Mouse (Mus musculus) kidney, adult 2 months (tissue): Measurements from ENCODE around the gene 9130023H24Rik. TPM values are rescaled to one million over a fixed set of nuclear protein-coding genes. Genes with fewer than 3 reads are reported as not detected.

Experiments used
- DNase-seq: peaks from one replicate; pipeline ENCODE4 v3.0.0; 2021
- H3K27ac ChIP-seq: fragments of 200-500 bp; 2 replicates; pipeline ENCODE4 v1.5.1; 2012; ENCODE audit warnings: low read depth, low read length, control low read depth, inconsistent platforms; ENCODE audit not compliant: insufficient read depth
- H3K27me3 ChIP-seq: fragments of 200-500 bp; replicated peaks from 2 replicates; pipeline ENCODE4 v1.6.1; 2012; ENCODE audit warnings: mild to moderate bottlenecking, moderate library complexity, low read length, inconsistent platforms; ENCODE audit not compliant: control insufficient read depth, insufficient read depth
- H3K36me3 ChIP-seq: fragments of 200-500 bp; 2 replicates; pipeline ENCODE4 v1.6.1; 2012; ENCODE audit warnings: mild to moderate bottlenecking, moderate library complexity, low read length, inconsistent platforms; ENCODE audit not compliant: control insufficient read depth, insufficient read depth
- H3K4me1 ChIP-seq: fragments of 200-500 bp; 2 replicates; pipeline ENCODE4 v1.6.1; 2011; ENCODE audit warnings: low read length; ENCODE audit not compliant: control insufficient read depth, insufficient read depth
- H3K4me3 ChIP-seq: fragments of 200-500 bp; 2 replicates; pipeline ENCODE4 v1.5.1; 2011; ENCODE audit warnings: mild to moderate bottlenecking, low read depth, low read length, control low read depth; ENCODE audit not compliant: insufficient read depth
- CTCF ChIP-seq: fragments of 200-500 bp; conservative IDR thresholded peaks from 2 replicates; pipeline ENCODE4 v1.5.1; 2011; ENCODE audit warnings: low read depth, mild to moderate bottlenecking, control low read depth, low read length, moderate library complexity, mixed read lengths; ENCODE audit not compliant: insufficient read depth, insufficient read length
- POLR2A ChIP-seq: fragments of 200-500 bp; IDR thresholded peaks from one replicate; pipeline ENCODE4 v1.6.1; 2011; ENCODE audit warnings: low read depth, low read length, control low read depth
- WGBS: fragments of 180-500 bp; shearing (Covaris S2); methylation state at CpG from one replicate; pipeline ENCODE4 v1.1.7; 2018; 5-methylcytosine and 5-hydroxymethylcytosine counted together
- polyA plus RNA-seq: library from polyadenylated mRNA; depleted of rRNA; stranded (reverse); fragments of >200 nt; gene quantifications from 2 replicates; pipeline ENCODE4 v1.2.3, GENCODE M21; 2012; rRNA removed

9130023H24Rik gene
- polyA plus RNA-seq, 1 experiment = 3.2 TPM

DNA sequence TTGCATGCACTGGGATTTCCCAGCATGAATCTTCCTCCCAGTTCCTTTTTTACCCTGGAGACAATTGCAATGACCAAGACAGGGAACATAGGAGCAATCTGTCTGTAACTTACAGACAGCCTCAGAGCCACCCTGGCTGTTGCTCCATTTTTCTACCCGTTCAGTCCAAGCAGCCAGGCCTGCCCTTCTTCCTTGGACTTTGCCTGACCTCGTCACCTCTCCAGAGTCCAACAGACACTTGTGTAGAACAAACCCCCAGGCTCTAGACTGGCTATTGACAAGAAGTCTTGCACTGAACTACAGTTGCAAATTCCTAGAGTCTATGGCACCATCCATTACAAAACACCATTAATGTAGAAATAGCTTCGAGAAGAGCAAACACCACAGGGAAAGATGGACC is 28.0 kb downstream of the 9130023H24Rik start:
- TF ChIP-seq CTCF = no peak
- no peak for TF ChIP-seq POLR2A
- Histone ChIP-seq H3K36me3 (no peaks in the 10 kb centered on the region), H3K27me3 (no peaks in the 10 kb centered on the region), H3K4me3 (no peak overlapping the region), H3K27ac (no peak overlapping the region), H3K4me1 (no peaks in the 10 kb centered on the region; the same call in 1 of the 2 replicates)
- 45% methylated on average over 3 of the region's 3 CpGs for WGBS
- DNase-seq = peak; percentile 76

DNA sequence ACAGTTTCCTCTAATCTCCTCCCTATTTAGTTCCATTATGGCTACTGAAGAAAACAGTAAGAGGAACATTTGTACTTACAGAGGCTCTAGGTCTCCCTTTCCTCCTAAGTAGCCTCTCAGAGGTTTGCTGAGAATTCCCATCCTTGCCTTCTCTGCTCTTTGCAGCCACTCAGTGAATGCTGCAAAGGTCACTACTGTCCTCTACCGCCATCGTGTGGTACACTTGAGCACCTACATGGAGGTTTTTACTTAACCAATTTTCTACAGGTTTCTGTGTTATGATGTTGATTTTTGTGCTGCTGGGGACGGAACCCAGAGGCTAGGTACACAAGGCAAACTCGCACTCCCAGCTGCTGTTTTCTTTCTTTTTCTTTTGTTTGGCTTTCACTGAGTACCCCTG is 29.6 kb downstream of the 9130023H24Rik start:
- peak; percentile 63 for DNase-seq
- Histone ChIP-seq H3K4me3 (no peak overlapping the region), H3K27me3 (no peaks in the 10 kb centered on the region; the same call in 1 of the 2 replicates), H3K36me3 (no peaks in the 10 kb centered on the region), H3K27ac (no peak overlapping the region), H3K4me1 (no peaks in the 10 kb centered on the region; the same call in 1 of the 2 replicates)
- TF ChIP-seq POLR2A (no peak), CTCF (peak; percentile 86)
- WGBS = 5% methylated on average over 4 of the region's 4 CpGs

DNA sequence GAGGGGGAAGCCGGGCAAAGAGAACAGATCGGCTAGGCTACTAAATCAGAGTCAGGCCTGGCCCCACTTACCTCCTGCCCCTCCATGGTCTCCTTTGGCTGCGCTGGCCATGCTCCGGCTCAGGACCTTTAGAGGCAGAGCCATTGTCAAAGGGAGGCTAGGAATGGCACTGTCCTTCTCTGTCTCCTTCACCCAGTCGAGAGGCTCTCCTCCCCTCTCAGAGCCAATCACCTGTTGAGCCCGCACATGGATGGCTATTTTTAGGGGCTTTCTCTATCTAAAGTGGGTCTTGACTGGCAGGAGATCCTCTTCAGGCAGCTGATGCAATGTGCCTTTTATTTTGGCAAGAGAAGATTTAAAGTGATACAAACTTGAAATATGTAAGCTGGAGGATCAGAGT is 31.7 kb downstream of the 9130023H24Rik start, which contains the start of gene Cox6a2:
Cox6a2 (minus strand) TSS at position 236 of the 400 bp plus-strand sequence.
- no peak for TF ChIP-seq CTCF
- no peak for TF ChIP-seq POLR2A
- H3K4me1 ChIP-seq = no peaks in the 10 kb centered on the region; the same call in 1 of the 2 replicates
- no peak within 1 kb of the TSS for H3K27ac ChIP-seq
- H3K36me3 ChIP-seq = no peaks in the 10 kb centered on the region
- no peak for DNase-seq
- no peaks in the 10 kb centered on the region; the same call in 1 of the 2 replicates for H3K27me3 ChIP-seq
- H3K4me3 ChIP-seq = no peak within 1 kb of the TSS
- 80% methylated on average over 6 of the region's 6 CpGs for WGBS

DNA sequence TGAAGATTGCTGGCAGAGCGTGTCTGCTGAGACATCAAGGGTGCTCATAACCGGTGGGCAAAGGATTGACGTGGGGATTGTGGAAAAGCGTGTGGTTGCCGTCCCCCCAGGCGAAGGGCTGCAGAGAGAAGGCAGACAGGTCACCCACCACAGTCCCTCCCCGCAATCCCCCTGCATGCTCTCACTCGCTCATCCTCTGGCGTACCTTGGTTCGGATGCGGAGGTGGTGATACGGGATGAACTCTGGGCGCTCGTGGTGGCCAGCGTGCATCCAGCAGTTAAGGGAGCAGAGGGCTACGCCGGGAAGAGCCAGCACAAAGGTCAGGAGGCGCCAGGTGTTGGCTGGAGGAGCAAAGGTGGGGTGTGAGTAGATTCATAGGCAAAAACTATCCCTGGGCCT is 32.1 kb downstream of the 9130023H24Rik start:
- no peak overlapping the region for H3K27ac ChIP-seq
- H3K36me3 ChIP-seq = no peaks in the 10 kb centered on the region
- no peak overlapping the region for H3K4me3 ChIP-seq
- no peaks in the 10 kb centered on the region; the same call in 1 of the 2 replicates for H3K27me3 ChIP-seq
- DNase-seq = no peak
- no peaks in the 10 kb centered on the region; the same call in 1 of the 2 replicates for H3K4me1 ChIP-seq
- TF ChIP-seq CTCF = no peak
- no peak for TF ChIP-seq POLR2A
- WGBS = 78% methylated on average over 18 of the region's 18 CpGs

DNA sequence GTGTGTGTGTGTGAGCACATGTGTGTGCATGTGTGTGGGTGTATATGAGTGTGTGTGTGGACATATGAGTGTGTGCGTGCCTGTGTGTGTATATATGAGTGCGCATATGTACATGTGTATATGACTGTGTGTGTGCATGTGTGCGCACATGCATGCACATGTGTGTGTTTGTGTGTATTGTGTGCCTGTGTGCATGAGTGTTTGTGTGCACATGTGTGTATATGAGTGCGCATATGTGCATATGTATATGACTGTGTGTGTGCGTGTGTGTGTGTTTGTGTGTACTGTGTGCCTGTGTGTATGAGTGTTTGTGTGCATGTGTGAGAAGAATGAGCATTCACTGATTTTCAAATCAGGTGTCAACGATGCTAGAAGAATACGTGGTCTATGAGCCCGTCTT is 33.7 kb downstream of the 9130023H24Rik start:
- H3K4me3 ChIP-seq = no peak overlapping the region
- no peak for DNase-seq
- no peaks in the 10 kb centered on the region; the same call in 1 of the 2 replicates for H3K27me3 ChIP-seq
- TF ChIP-seq POLR2A (no peak), CTCF (no peak)
- 90% methylated on average over 8 of the region's 8 CpGs for whole genome bisulfite sequencing
- no peak overlapping the region for H3K27ac ChIP-seq
- H3K4me1 ChIP-seq = no peaks in the 10 kb centered on the region
- H3K36me3 ChIP-seq = no peaks in the 10 kb centered on the region

DNA sequence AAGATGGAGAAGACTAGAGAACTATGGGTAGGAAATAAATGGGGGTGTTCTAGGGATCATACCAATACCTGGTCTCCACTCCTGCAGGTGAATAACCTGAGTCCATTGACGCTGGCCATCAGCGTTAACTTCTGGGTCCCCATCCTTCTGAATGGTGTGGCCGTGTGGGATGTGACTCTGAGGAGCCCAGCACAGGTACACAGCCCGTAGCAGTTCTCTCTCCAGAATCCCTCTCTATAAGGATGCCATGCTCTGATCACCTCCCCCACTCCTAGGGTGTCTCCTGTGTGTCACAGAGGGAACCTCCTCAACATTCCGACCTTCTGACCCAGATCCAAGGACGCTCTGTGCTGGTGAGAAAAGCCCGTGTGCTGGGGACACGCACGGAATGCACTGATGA is 34.8 kb downstream of the 9130023H24Rik start:
- Histone ChIP-seq H3K36me3 (no peaks in the 10 kb centered on the region), H3K27ac (no peak overlapping the region), H3K4me3 (no peak overlapping the region), H3K4me1 (no peaks in the 10 kb centered on the region), H3K27me3 (no peaks in the 10 kb centered on the region; the same call in 1 of the 2 replicates)
- no peak for TF ChIP-seq POLR2A
- no peak for TF ChIP-seq CTCF
- DNase-seq = no peak
- WGBS = 69% methylated on average over 9 of the region's 9 CpGs

DNA sequence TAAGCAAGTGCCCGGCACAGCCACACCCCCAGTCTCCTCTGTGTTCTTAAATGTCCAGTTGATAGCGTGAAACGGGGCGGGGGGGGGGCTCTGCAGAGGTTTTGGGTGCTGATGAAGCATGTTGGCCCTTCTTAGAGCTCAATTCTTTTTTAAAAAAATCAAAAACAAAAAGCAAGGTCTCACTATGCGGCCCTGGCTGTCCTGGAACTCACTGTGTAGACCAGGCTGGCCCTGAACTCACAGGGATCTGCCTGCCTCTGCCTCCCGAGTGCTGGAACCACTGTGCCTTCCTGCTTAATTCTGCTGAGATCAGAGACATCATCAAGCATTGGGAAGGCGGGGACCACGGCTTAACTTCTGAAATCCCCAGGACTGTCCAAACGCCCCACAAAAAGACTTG is 36.2 kb downstream of the 9130023H24Rik start:
- no peaks in the 10 kb centered on the region for H3K36me3 ChIP-seq
- WGBS = 89% methylated on average over 9 of the region's 9 CpGs
- H3K27me3 ChIP-seq = no peaks in the 10 kb centered on the region; the same call in 1 of the 2 replicates
- DNase-seq = no peak
- TF ChIP-seq CTCF = no peak
- no peak for TF ChIP-seq POLR2A
- H3K4me1 ChIP-seq = no peaks in the 10 kb centered on the region
- no peak overlapping the region for H3K27ac ChIP-seq
- H3K4me3 ChIP-seq = no peak overlapping the region

Other genes starting within 250 kb of the 9130023H24Rik start
- 52.8 and 60.0 TPM in 2 replicates for gene Pycard, start 244.2 kb downstream of the 9130023H24Rik start, polyA plus RNA-seq
- gene Trim72, start 234.1 kb downstream of the 9130023H24Rik start, polyA plus RNA-seq = 0.29 and 2.8 TPM in 2 replicates
- 2.4 and 7.0 TPM in 2 replicates for gene Itgam, start 175.4 kb downstream of the 9130023H24Rik start, polyA plus RNA-seq
- not detected in 2 replicates for gene Gm49368, start 175.3 kb downstream of the 9130023H24Rik start, polyA plus RNA-seq
- gene Itgax, start 108.5 kb downstream of the 9130023H24Rik start, polyA plus RNA-seq = 1.9 TPM in 2 replicates
- gene Itgad, start 83.7 kb downstream of the 9130023H24Rik start, polyA plus RNA-seq = 0.05 and 0.08 TPM in 2 replicates
- 13.4 and 77.1 TPM in 2 replicates for gene Cox6a2, start 31.6 kb downstream of the 9130023H24Rik start, polyA plus RNA-seq
- gene Armc5, start 689 bp downstream of the 9130023H24Rik start, polyA plus RNA-seq = 27.9 and 35.1 TPM in 2 replicates
- 15.1 and 16.1 TPM in 2 replicates for gene Tgfb1i1, start 8.8 kb upstream of the 9130023H24Rik start, polyA plus RNA-seq
- gene Slc5a2, start 27.6 kb upstream of the 9130023H24Rik start, polyA plus RNA-seq = 1,002 and 1,068 TPM in 2 replicates
- gene BC017158, start 60.1 kb upstream of the 9130023H24Rik start, polyA plus RNA-seq = 29.4 and 37.8 TPM in 2 replicates
- gene Rgs10, start 180.7 kb upstream of the 9130023H24Rik start, polyA plus RNA-seq = 2.3 and 5.1 TPM in 2 replicates
- gene Tial1, start 223.7 kb upstream of the 9130023H24Rik start, polyA plus RNA-seq = 21.9 and 22.2 TPM in 2 replicates